Mouse (Mus musculus) lung, postnatal 0 days (tissue): ENCODE measurements around the gene Pwwp2a. TPM values are rescaled to one million over a fixed set of nuclear protein-coding genes. Genes with fewer than 3 reads are reported as not detected.

Experiments
- ATAC-seq: fragments of 200-750 bp; cut with Nextera tagmentation; 2 replicates; pipeline ENCODE4 v1.8.0; 2017; ENCODE audit warnings: moderate library complexity
- DNase-seq: peaks from one replicate; pipeline ENCODE4 v3.0.0-alpha.2; 2016; ENCODE audit warnings: low spot score
- H3K27ac ChIP-seq: fragments of 300-500 bp; sonication (generic); 2 replicates; pipeline ENCODE4 v1.5.1; 2014; ENCODE audit warnings: antibody characterized with exemption, mild to moderate bottlenecking, low read length, mixed read lengths
- H3K27me3 ChIP-seq: fragments of 300-500 bp; sonication (generic); replicated peaks from 2 replicates; pipeline ENCODE4 v1.6.1; 2014; ENCODE audit warnings: low read length, mixed read lengths; ENCODE audit not compliant: insufficient read depth
- H3K36me3 ChIP-seq: fragments of 300-500 bp; sonication (generic); 2 replicates; pipeline ENCODE4 v1.6.1; 2014; ENCODE audit warnings: low read length, mixed read lengths; ENCODE audit not compliant: insufficient read depth
- H3K4me1 ChIP-seq: fragments of 300-500 bp; sonication (generic); 2 replicates; pipeline ENCODE4 v1.6.1; 2014; ENCODE audit warnings: antibody characterized with exemption, low read depth, low read length, mixed read lengths; ENCODE audit not compliant: insufficient read depth
- H3K4me2 ChIP-seq: fragments of 300-500 bp; sonication (generic); replicated peaks from 2 replicates; pipeline ENCODE4 v1.6.1; 2014; ENCODE audit warnings: low read depth, mild to moderate bottlenecking, low read length, moderate library complexity, mixed read lengths
- H3K4me3 ChIP-seq: fragments of 300-500 bp; sonication (generic); 2 replicates; pipeline ENCODE4 v1.5.1; 2014; ENCODE audit warnings: low read depth, low read length
- H3K9ac ChIP-seq: fragments of 300-500 bp; sonication (generic); replicated peaks from 2 replicates; pipeline ENCODE4 v1.6.1; 2014; ENCODE audit warnings: low read depth, mild to moderate bottlenecking
- H3K9me3 ChIP-seq: fragments of 300-500 bp; sonication (generic); 2 replicates; pipeline ENCODE4 v1.6.1; 2016; ENCODE audit warnings: low read length, mixed read lengths
- CTCF ChIP-seq: IDR thresholded peaks from 2 replicates; pipeline ENCODE4 v1.5.1; 2016; ENCODE audit warnings: antibody characterized with exemption, mild to moderate bottlenecking
- EP300 ChIP-seq: IDR thresholded peaks from 2 replicates; pipeline ENCODE4 v1.6.1; 2016; ENCODE audit warnings: antibody characterized with exemption, mild to moderate bottlenecking, control low read depth
- WGBS: fragments of 180-500 bp; shearing (Covaris S2); extraction: QIAGEN DNeasy Blood & Tissue Kit; methylation state at CpG from one replicate; pipeline ENCODE4 v1.1.7; 2014; 5-methylcytosine and 5-hydroxymethylcytosine counted together
- polyA plus RNA-seq: library from polyadenylated mRNA; unstranded; fragments of >200 nt; fragmentation: Nextera tagmentation; extraction: Ambion mirVana; gene quantifications from 2 replicates; pipeline ENCODE4 v1.2.1, GENCODE M21; 2015

Gene Pwwp2a
- polyA plus RNA-seq, 1 experiment from 2014 or later, result 14.2 TPM

GRCm38 (mm10) chr11:43643180-43643591, 38.6 kb upstream of the Pwwp2a start:
- Histone ChIP-seq H3K4me1 (peaks cover 6% of the 10 kb centered on the region), H3K27ac (no peak overlapping the region), H3K9ac (no peak overlapping the region), H3K27me3 (no peaks in the 10 kb centered on the region), H3K4me2 (peak overlapping the region; percentile 27; the same call in 1 of the 2 replicates), H3K36me3 (no peaks in the 10 kb centered on the region), H3K9me3 (no peaks in the 10 kb centered on the region), H3K4me3 (no peak overlapping the region)
- peak; percentile 92 for ATAC-seq
- TF ChIP-seq CTCF, result no peak
- no peak for TF ChIP-seq EP300
- 3% methylated on average over 2 of the region's 2 CpGs for WGBS
- DNase-seq, result peak; percentile 81

GRCm38 (mm10) chr11:43645286-43645685, 36.5 kb upstream of the Pwwp2a start:
- Histone ChIP-seq H3K4me1 (peaks cover 6% of the 10 kb centered on the region), H3K27me3 (no peaks in the 10 kb centered on the region), H3K9me3 (no peaks in the 10 kb centered on the region), H3K4me2 (no peak overlapping the region), H3K9ac (no peak overlapping the region), H3K27ac (no peak overlapping the region), H3K4me3 (no peak overlapping the region), H3K36me3 (no peaks in the 10 kb centered on the region)
- ATAC-seq, result no peak
- no peak for DNase-seq
- 94% methylated on average over 3 of the region's 3 CpGs for WGBS
- TF ChIP-seq EP300 (no peak), CTCF (peak; percentile 43)

DNA sequence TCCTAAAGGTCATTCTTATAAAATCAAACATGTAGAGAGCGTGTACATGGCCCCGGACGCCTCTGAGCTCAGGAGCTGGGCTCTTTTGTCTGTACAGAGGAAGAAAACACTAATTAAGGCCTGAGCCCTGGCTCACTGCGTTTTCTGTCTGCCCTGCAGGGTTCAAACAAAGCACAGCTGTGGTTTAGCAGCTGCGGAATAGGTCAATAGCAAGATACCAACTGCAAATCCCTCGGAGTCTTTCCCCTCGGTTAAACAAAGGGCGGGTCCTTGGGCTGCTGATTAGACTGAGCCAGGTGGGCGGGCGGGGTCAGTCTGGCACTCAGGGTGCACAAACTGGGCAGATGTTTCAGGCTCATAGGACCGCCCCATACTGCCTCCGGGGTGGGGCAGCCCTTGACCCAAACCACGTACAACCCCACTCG, 28.7 kb upstream of the Pwwp2a start:
- Histone ChIP-seq H3K27ac (no peak overlapping the region), H3K27me3 (no peaks in the 10 kb centered on the region), H3K36me3 (no peaks in the 10 kb centered on the region), H3K4me2 (0 out of 2 replicates have a peak overlapping the region, but pooled peaks have one; percentile 0), H3K9me3 (no peaks in the 10 kb centered on the region), H3K4me1 (no peaks in the 10 kb centered on the region), H3K9ac (no peak overlapping the region), H3K4me3 (no peak overlapping the region)
- DNase-seq (peak; percentile 24), ATAC-seq (peak; percentile 67)
- WGBS, result 40% methylated on average over 14 of the region's 14 CpGs
- TF ChIP-seq CTCF (no peak), EP300 (no peak)

DNA sequence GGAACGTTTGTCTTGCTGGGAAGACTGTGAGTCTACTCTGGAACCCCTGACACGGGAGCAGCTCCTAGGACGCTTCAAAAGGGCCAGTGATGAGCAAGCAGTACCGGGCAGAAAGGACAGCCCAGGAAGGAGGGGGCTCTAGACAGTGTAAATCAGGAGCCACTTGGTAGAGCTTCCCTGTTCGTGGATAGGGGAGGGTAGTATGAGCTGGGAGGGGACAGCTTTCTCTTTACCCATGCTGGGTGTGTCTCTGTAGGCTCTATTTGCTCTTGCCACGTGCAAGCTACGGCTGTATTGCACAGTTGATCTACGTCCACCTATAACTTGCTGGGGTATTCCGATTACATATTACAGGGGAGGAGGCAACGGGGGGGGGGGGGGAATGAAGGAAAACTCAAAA, 25.3 kb upstream of the Pwwp2a start:
- DNase-seq (peak; percentile 24), ATAC-seq (0 out of 2 replicates have a peak, but pooled peaks have one; percentile 19)
- Histone ChIP-seq H3K9ac (no peak overlapping the region), H3K4me1 (no peaks in the 10 kb centered on the region), H3K36me3 (no peaks in the 10 kb centered on the region), H3K9me3 (no peaks in the 10 kb centered on the region), H3K4me3 (no peak overlapping the region), H3K4me2 (no peak overlapping the region), H3K27me3 (no peaks in the 10 kb centered on the region), H3K27ac (no peak overlapping the region)
- WGBS, result 52% methylated on average over 9 of the region's 10 CpGs
- TF ChIP-seq EP300 (no peak), CTCF (no peak)

DNA sequence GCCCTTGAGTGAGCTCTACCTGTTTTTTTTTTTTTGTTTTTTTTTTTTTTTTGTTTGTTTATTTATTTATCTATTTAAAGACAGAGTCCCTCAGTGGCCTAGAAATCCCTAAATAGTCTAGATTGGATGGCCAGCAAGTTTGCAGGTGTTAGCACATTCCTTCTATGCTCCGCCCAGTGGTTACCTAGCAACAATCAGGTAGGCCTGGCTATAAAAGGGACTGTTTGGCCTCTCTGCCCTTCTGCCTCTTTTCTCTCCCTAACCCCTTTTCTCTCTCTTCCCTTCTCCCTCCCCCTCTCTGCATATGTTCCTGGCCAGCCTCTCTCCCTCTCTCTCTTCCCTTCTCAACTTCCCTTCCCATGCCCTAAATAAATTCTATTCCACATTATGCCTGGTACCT, 23.8 kb upstream of the Pwwp2a start:
- Histone ChIP-seq H3K27me3 (no peaks in the 10 kb centered on the region), H3K36me3 (no peaks in the 10 kb centered on the region), H3K4me2 (no peak overlapping the region), H3K27ac (no peak overlapping the region), H3K9me3 (no peaks in the 10 kb centered on the region), H3K4me3 (no peak overlapping the region), H3K9ac (no peak overlapping the region), H3K4me1 (no peaks in the 10 kb centered on the region)
- DNase-seq (peak; percentile 22), ATAC-seq (no peak)
- no peak for TF ChIP-seq CTCF
- TF ChIP-seq EP300, result no peak
- WGBS, result 84% methylated on average over 1 of the region's 1 CpGs

DNA sequence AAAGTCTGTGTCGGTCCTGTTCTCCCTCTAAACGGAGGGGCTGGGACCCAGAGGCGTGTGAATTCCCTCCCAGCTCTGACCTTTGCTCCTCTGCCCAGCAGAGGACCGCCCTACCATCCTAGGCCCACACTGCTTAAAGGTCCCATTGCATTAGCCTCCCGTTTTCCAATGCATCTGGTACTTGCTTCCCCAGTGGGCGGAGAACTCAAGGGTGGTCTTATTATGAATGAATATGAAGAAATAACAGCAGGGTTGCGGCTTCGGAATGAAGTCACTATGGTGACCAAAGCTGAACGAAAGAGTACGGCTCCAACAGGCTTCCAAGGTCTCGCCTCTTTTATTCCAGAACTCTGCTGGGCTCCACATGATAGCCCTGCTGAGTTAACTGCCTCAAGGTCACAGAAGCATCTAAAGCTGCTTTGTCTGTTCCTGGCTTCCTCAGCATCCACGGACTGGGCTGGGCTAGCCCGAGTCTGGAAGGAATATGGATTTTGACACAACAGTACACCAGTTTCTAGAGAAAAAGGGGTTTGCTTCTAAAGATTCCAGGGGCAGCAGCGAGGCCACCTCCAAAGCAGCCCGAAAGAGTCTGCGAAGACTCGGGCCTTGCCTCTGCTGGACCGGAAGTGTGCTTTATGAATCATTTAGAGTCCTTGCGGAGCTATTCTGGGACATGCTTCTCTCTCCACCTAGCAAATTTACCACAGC, 14.6 kb upstream of the Pwwp2a start:
- Histone ChIP-seq H3K9ac (no peak overlapping the region), H3K27me3 (no peaks in the 10 kb centered on the region), H3K4me3 (no peak overlapping the region), H3K27ac (no peak overlapping the region), H3K36me3 (no peaks in the 10 kb centered on the region), H3K4me2 (no peak overlapping the region), H3K9me3 (no peaks in the 10 kb centered on the region), H3K4me1 (no peaks in the 10 kb centered on the region; the same call in 1 of the 2 replicates)
- 73% methylated on average over 19 of the region's 19 CpGs for WGBS
- ATAC-seq, result no peak
- DNase-seq, result no peak
- TF ChIP-seq EP300, result no peak
- TF ChIP-seq CTCF, result no peak
